Mouse (Mus musculus) forebrain, embryonic 13.5 days (tissue): ENCODE data around the gene Lrch1. TPM values are rescaled to one million over a fixed set of nuclear protein-coding genes. Genes with fewer than 3 reads are reported as not detected.

Experiments used
- ATAC-seq: fragments of 200-750 bp; cut with Nextera tagmentation; 2 replicates; pipeline ENCODE4 v1.8.0; 2017
- H3K27ac ChIP-seq: fragments of 300-500 bp; sonication (generic); 2 replicates; pipeline ENCODE4 v1.5.1; 2015; ENCODE audit warnings: inconsistent platforms, mild to moderate bottlenecking, moderate library complexity
- H3K27me3 ChIP-seq: fragments of 300-500 bp; sonication (generic); 2 replicates; pipeline ENCODE4 v1.6.1; 2015; ENCODE audit warnings: mild to moderate bottlenecking, inconsistent platforms
- H3K36me3 ChIP-seq: fragments of 300-500 bp; sonication (generic); 2 replicates; pipeline ENCODE4 v1.6.1; 2015; ENCODE audit warnings: mild to moderate bottlenecking, inconsistent platforms; ENCODE audit not compliant: poor library complexity, severe bottlenecking
- H3K4me1 ChIP-seq: fragments of 300-500 bp; sonication (generic); 2 replicates; pipeline ENCODE4 v1.6.1; 2015; ENCODE audit warnings: inconsistent platforms
- H3K4me2 ChIP-seq: fragments of 300-500 bp; sonication (generic); 2 replicates; pipeline ENCODE4 v1.6.1; 2015; ENCODE audit warnings: inconsistent platforms, mild to moderate bottlenecking, moderate library complexity
- H3K4me3 ChIP-seq: fragments of 300-500 bp; sonication (generic); 2 replicates; pipeline ENCODE4 v1.5.1; 2015; ENCODE audit warnings: mild to moderate bottlenecking, inconsistent platforms
- H3K9ac ChIP-seq: fragments of 300-500 bp; sonication (generic); 2 replicates; pipeline ENCODE4 v1.6.1; 2015; ENCODE audit warnings: mild to moderate bottlenecking, inconsistent platforms
- H3K9me3 ChIP-seq: fragments of 300-500 bp; sonication (generic); replicated peaks from 2 replicates; pipeline ENCODE4 v1.6.1; 2016; ENCODE audit warnings: inconsistent platforms
- WGBS: fragments of 180-500 bp; shearing (Covaris S2); methylation state at CpG from one replicate; pipeline ENCODE4 v1.1.7; 2015; 5-methylcytosine and 5-hydroxymethylcytosine counted together
- polyA plus RNA-seq: library from polyadenylated mRNA; unstranded; fragments of >200 nt; fragmentation: Nextera tagmentation; extraction: Ambion mirVana; gene quantifications from 2 replicates; pipeline ENCODE4 v1.2.1, GENCODE M21; 2015

Gene Lrch1
- polyA plus RNA-seq, 1 experiment from 2014 or later: 7.9 TPM

DNA sequence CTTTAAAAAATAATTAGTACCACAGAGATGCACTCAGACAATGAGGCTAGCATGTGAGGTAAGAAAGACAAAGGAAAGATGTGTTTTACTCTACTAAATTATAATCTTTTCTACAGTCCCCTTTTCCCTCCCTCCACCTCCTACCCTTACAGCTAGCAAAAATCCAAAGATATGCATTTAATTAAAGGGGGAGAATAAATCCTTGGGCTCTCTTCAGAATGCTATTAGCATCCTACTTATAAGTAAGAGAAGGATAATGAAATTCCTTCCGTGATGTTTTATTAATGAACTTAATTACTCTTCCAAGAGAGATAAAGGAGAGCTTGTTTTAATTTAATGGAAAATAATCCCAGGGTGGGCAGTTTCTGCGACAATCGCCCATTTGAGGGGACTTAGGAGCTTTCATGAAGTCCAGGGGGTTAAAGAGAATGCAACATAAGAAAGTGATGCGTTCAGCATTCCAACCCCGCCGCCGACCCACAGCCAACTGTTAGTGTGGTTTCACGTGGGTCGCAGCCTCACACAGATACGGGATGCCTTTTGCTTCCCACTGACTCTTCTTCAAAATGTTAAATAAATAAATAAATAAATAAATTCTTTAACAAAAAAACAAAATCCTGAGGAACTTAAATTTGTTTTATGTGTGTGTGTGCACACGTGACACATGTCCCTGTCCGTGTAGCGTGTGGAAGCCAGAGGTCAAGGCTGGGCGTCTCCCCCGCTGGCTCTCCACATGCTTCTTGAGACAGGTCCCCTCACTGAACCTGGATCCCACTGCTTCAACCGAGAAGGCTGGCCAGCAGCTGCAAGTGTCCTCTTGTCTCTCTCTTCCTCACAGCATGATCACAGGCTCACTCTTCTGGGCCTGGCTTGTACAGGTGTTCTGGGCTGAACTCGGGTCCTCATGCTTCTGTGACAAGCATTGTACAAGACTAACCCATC lies 132.6 kb downstream of the Lrch1 start:
- no peak overlapping the region for H3K27ac ChIP-seq
- ATAC-seq: 0 out of 2 replicates have a peak, but pooled peaks have one; percentile 39
- WGBS: 50% methylated on average over 17 of the region's 17 CpGs

DNA sequence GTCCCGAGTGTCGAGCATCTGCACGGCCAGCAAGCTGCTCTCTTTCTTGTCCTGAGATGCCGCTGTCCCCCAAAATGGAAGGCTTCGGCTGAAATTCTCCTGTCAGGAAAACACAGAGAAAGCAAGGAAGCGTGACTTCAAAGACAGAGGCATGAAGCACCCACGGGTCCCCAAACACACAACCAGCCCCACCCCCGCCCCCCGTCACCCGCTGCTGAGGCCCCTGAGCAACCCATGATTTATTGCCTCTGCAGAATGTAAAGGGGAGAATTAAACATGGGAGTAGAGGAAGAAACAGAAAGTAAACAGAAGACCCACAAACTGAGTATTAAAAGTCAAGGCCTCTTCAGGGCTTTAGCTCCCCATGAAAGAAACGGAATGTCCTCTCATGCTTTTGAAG lies 136.1 kb downstream of the Lrch1 start:
- Histone ChIP-seq H3K27me3 (no peaks in the 10 kb centered on the region), H3K4me3 (no peak overlapping the region), H3K4me2 (no peak overlapping the region), H3K9ac (no peak overlapping the region), H3K9me3 (no peaks in the 10 kb centered on the region), H3K4me1 (peaks cover 17% of the 10 kb centered on the region), H3K27ac (no peak overlapping the region), H3K36me3 (peaks cover 13% of the 10 kb centered on the region; the same call in 1 of the 2 replicates)
- 88% methylated on average over 11 of the region's 11 CpGs for WGBS
- no peak for ATAC-seq

More for the DNA sequence above, 132.6 kb downstream of the Lrch1 start:
- Histone ChIP-seq H3K4me1 (peaks cover 20% of the 10 kb centered on the region), H3K9ac (no peak overlapping the region), H3K4me3 (no peak overlapping the region), H3K27me3 (no peaks in the 10 kb centered on the region), H3K9me3 (no peaks in the 10 kb centered on the region), H3K36me3 (0 out of 2 replicates have a peak, but pooled peaks cover 8% of the 10 kb centered on the region), H3K4me2 (no peak overlapping the region)

DNA sequence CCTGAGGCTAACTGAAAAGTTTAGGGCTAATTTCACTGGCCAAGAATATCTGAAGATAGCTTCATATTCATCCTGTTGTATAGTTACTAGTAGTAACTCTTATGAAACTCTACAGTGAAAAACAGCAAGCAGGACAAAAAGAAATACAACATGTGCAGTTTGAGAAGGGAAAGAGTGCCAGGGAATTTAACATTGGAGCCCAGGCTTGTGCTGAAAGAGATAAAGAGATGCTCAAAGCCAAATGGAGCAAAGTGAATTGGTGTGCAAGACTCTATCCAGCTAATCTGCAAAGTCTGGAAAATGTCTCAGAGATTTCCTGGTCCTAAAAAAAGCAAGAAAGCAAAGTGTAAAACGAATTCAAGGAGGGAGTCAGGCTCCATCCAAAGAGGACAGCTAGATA lies 145.7 kb downstream of the Lrch1 start:
- ATAC-seq: no peak
- Histone ChIP-seq H3K27ac (no peak overlapping the region), H3K36me3 (peaks cover 19% of the 10 kb centered on the region), H3K9me3 (no peaks in the 10 kb centered on the region), H3K4me1 (peaks cover 13% of the 10 kb centered on the region), H3K4me3 (no peak overlapping the region), H3K27me3 (no peaks in the 10 kb centered on the region), H3K4me2 (no peak overlapping the region), H3K9ac (no peak overlapping the region)
- 69% methylated on average over 1 of the region's 1 CpGs for WGBS

DNA sequence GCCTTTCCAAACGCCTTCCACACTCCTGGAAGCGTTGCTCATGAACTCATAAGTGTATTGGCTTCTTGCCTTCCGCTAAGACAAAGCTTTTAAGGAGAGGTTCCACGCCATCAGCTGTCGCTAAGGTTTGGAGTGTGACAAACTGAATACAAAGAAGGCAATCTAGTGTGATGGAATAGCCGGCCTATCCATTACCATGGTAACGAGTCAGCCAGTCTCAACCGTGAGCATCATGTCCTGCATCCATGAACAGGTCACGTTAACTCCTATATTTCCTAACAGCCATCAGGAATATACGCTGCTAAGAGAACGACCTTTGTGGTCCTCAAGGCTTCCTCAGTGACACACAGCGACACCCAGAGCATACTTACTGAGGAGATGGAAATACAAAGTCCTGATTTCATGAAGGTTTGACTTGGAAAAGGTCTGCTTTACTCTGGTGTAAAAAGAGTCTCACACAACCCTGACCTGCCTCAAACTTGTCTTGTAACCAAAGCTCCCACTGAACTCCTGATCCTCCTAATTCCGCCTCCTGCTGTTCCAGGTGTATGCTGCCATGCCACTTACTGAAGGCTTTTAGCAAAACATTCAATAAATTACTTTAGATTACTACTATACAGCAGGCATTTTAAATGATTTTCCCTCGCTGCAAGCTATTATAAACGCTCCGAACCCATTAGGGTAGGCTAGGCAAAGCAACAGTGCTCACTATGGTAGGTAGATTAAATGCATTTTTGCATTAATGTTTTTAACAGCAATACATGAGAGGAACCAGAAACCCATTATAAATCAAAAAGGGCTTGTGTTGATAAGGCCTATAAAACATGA lies 149.4 kb downstream of the Lrch1 start:
- no peaks in the 10 kb centered on the region for H3K27me3 ChIP-seq
- H3K4me3 ChIP-seq: no peak overlapping the region
- 50% methylated on average over 16 of the region's 16 CpGs for WGBS
- ATAC-seq: peak; percentile 86
- H3K4me1 ChIP-seq: peaks cover 13% of the 10 kb centered on the region
- H3K4me2 ChIP-seq: peak overlapping the region; percentile 6; the same call in 1 of the 2 replicates
- H3K9me3 ChIP-seq: no peaks in the 10 kb centered on the region
- H3K9ac ChIP-seq: no peak overlapping the region
- H3K27ac ChIP-seq: peak overlapping the region; percentile 51
- peaks cover 14% of the 10 kb centered on the region for H3K36me3 ChIP-seq

DNA sequence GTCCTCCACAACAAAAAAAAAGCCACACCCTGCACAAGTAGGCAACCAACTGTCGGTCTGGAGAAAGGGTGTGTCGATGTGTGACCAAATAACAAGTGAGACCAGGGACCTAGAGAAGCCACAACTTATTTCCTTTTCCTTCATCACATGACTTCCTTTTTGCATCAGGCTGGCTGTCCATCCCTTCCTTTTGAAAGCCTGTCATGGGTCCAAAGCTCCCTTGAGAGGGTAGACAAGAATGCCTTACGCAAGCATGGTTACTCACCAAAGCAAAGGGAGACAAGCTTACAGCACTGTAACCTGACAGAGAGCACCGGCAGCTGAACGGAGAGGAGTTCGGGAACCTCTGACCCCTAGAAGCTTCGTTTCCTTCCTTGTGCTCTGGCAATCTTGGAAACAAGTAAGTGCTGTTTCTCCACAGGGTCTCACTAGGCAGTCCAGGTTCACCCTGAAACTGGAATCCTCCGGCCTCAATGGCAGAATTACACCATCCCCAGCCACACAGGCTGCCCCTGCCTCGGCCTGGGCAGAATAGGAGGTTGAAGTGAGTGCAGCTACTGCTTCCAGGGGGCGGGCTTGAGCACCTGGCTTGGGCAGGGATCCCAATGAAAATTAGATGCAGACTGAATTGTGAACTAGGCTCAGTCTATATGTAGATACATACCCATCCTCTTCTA lies 150.2 kb downstream of the Lrch1 start:
- peak; percentile 55 for ATAC-seq
- Histone ChIP-seq H3K4me2 (peak overlapping the region; percentile 6; the same call in 1 of the 2 replicates), H3K27me3 (no peaks in the 10 kb centered on the region), H3K9me3 (no peaks in the 10 kb centered on the region), H3K27ac (peak overlapping the region; percentile 51), H3K36me3 (peaks cover 14% of the 10 kb centered on the region), H3K4me1 (peaks cover 13% of the 10 kb centered on the region), H3K9ac (no peak overlapping the region), H3K4me3 (no peak overlapping the region)
- WGBS: 82% methylated on average over 10 of the region's 10 CpGs

DNA sequence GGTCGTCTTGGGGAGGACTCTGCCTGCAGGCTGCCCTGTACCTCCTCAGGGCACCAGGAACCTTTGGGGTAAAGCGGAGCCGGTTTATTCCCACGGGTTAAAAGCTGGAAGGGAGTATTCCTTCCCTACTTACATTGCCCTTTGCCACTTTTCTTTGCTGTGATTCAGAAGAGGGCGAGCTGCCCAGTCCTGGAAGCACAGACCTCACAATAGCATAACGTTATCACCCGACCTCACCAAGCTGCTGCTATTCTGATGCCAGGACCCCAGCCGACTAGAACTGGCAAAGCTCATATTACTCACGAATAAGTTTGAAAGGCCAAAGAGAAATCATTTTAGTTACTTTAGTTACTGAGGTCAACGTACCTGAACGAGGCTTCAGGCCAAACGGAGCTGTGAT lies 152.7 kb downstream of the Lrch1 start:
- ATAC-seq: no peak
- peaks cover 5% of the 10 kb centered on the region for H3K36me3 ChIP-seq
- WGBS: 80% methylated on average over 12 of the region's 12 CpGs

DNA sequence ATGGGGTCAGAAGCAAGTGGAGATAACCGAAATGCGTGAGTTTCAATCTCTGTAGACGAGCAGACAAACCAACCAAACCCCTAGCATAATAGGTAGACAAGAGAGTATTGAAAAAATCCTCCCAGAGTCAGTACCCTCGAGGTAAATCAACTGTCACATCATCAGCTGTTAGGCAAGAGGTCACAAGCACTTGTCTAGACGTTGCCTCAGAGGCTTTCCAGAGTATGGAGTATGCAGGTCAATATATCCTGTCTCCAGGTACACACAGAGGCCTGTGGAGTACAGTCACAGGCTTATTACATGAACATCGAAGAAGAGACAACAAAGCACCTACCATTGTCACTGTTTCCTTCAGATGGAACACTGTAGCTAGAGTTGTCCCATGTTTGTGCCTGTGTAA lies 154.9 kb downstream of the Lrch1 start:
- no peak overlapping the region for H3K9ac ChIP-seq
- no peaks in the 10 kb centered on the region for H3K9me3 ChIP-seq
- no peak for ATAC-seq
- H3K4me2 ChIP-seq: no peak overlapping the region
- no peak overlapping the region for H3K4me3 ChIP-seq
- H3K27me3 ChIP-seq: no peaks in the 10 kb centered on the region
- H3K36me3 ChIP-seq: peaks cover 5% of the 10 kb centered on the region
- no peak overlapping the region for H3K27ac ChIP-seq
- peaks cover 10% of the 10 kb centered on the region for H3K4me1 ChIP-seq
- 85% methylated on average over 6 of the region's 6 CpGs for WGBS

More for the DNA sequence above, 152.7 kb downstream of the Lrch1 start:
- Histone ChIP-seq H3K27me3 (no peaks in the 10 kb centered on the region), H3K27ac (no peak overlapping the region), H3K4me3 (no peak overlapping the region), H3K9me3 (no peaks in the 10 kb centered on the region), H3K9ac (no peak overlapping the region), H3K4me2 (no peak overlapping the region), H3K4me1 (peaks cover 18% of the 10 kb centered on the region)

DNA sequence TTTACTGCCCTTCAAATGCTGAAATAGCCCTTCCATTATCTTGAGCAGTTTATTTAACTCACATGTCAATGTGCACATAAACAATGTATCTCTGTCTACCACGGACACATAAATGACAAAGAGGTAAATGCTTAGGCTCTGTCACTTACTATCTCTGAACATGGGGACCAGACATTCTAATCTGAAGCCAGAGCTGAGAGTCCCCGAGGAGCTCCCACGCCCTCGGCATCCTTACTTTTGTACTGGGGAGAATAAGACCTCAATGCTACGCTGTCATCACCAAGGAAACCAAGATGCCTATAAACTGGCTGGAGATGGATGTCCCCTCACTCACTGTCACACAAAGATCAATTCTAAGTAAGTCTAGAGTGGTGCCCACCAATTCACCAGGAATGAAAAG lies 157.1 kb downstream of the Lrch1 start:
- no peak overlapping the region for H3K4me3 ChIP-seq
- peaks cover 9% of the 10 kb centered on the region for H3K36me3 ChIP-seq
- ATAC-seq: no peak
- whole genome bisulfite sequencing: 63% methylated on average over 5 of the region's 5 CpGs
- H3K4me1 ChIP-seq: 0 out of 2 replicates have a peak, but pooled peaks cover 5% of the 10 kb centered on the region
- H3K27ac ChIP-seq: no peak overlapping the region
- H3K4me2 ChIP-seq: no peak overlapping the region
- no peaks in the 10 kb centered on the region for H3K9me3 ChIP-seq
- H3K9ac ChIP-seq: no peak overlapping the region
- no peaks in the 10 kb centered on the region for H3K27me3 ChIP-seq

DNA sequence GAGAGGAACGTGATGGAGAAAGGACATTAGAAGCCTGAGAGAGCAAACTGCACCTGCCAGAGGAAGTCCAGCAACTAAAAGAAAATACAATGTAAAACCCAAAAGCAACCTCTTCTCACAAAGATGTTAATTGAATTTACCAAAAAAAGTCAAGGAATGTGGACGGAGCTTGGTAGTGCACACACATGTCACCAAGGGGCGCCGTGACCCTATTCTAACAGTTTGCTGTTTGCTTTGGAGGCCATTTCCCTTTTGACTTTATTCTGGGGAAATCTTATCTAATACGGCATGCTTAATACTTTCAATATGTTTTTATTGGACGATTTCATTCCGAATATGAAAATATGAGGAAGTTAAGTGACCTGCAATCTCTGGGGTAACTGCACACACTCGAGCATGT lies 158.9 kb downstream of the Lrch1 start:
- no peak overlapping the region for H3K9ac ChIP-seq

DNA sequence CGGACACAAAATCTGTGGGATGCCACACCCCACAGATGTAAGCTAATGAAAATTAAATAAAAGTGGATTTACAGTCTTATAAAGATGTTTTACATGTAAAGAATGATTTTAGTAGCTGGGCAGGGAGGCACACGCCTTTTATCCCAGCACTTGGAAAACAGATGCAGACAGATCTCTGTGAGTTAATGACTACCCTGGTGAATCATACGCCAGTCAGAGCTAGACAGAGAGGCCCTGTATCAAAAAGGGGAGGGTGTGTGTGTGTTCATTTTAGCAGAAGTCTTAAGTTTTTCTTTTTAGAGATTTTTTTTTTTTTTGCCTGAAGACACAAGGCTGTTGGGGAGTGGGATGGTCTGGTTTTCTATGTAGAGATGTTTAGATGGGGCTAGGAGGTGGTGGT lies 160.0 kb downstream of the Lrch1 start:
- ATAC-seq: no peak
- 76% methylated on average over 3 of the region's 3 CpGs for WGBS

More for the DNA sequence above, 158.9 kb downstream of the Lrch1 start:
- H3K9me3 ChIP-seq: no peaks in the 10 kb centered on the region
- no peaks in the 10 kb centered on the region for H3K27me3 ChIP-seq
- H3K4me1 ChIP-seq: 0 out of 2 replicates have a peak, but pooled peaks cover 5% of the 10 kb centered on the region
- H3K4me3 ChIP-seq: no peak overlapping the region
- no peak overlapping the region for H3K27ac ChIP-seq
- no peak for ATAC-seq
- 85% methylated on average over 8 of the region's 8 CpGs for WGBS
- H3K36me3 ChIP-seq: peaks cover 19% of the 10 kb centered on the region
- H3K4me2 ChIP-seq: no peak overlapping the region

DNA sequence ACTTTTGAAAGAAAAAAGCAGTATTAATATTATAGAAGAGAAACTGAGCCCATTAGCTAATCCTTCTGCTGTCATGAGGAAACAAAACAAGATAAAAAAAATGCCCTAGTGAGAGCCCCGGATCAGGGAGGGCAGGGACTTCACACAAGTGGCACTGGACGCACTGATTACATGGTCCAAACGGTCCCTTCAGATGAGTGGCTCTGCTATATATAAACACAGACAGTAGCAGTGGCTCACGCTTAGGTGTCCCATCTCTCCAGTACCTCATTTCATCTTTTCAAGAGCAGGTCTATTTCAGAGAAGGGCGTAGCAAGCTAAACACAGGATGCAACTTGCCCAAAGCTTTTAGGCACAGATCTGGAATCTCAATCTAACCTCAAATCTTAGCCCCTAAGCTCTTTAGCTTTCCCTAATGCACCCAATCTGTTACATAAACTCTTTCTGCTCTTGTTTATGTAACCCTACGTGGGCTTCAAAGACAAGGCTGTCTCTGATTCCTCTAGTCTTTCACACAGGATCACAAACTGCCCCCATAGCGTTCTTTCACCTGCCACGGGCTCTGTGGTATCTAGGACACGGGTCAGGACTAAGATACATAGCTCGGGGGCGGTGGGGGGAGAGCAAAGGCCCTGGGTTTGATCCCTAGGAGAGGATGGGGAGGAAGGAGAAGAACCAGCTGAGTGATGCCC lies 163.3 kb downstream of the Lrch1 start:
- no peak overlapping the region for H3K27ac ChIP-seq
- WGBS: 91% methylated on average over 11 of the region's 11 CpGs
- H3K9ac ChIP-seq: no peak overlapping the region
- no peak overlapping the region for H3K4me3 ChIP-seq
- H3K27me3 ChIP-seq: no peaks in the 10 kb centered on the region
- no peaks in the 10 kb centered on the region for H3K9me3 ChIP-seq
- no peak overlapping the region for H3K4me2 ChIP-seq
- no peaks in the 10 kb centered on the region for H3K4me1 ChIP-seq
- peaks cover 24% of the 10 kb centered on the region for H3K36me3 ChIP-seq
- ATAC-seq: no peak

More for the DNA sequence above, 160.0 kb downstream of the Lrch1 start:
- Histone ChIP-seq H3K9me3 (no peaks in the 10 kb centered on the region), H3K9ac (no peak overlapping the region), H3K4me3 (no peak overlapping the region), H3K27me3 (no peaks in the 10 kb centered on the region), H3K4me2 (no peak overlapping the region), H3K4me1 (0 out of 2 replicates have a peak, but pooled peaks cover 5% of the 10 kb centered on the region), H3K27ac (no peak overlapping the region), H3K36me3 (peaks cover 24% of the 10 kb centered on the region)
